Mouse (Mus musculus) activated CD4-positive, CD25-positive, alpha-beta regulatory T cell, adult 9 weeks (primary cell): ENCODE measurements around the gene Cct3. TPM values are rescaled to one million over a fixed set of nuclear protein-coding genes. Genes with fewer than 3 reads are reported as not detected.

Source experiments
- polyA plus RNA-seq: library from polyadenylated mRNA; unstranded; fragments of 100-300 nt; shearing (Covaris generic); gene quantifications from one replicate; pipeline ENCODE4 v1.2.1, GENCODE M21; 2017

The Cct3 gene
- polyA plus RNA-seq = 376 TPM

GRCm38 (mm10) chr3:88296561-88297318 is at the start of gene Cct3, which contains the start of gene Tsacc:
TSS of gene Cct3 (plus strand) at chr3:88297116.
TSS of gene Tsacc (minus strand) at chr3:88296999.

GRCm38 (mm10) chr3:88254268-88254926 is 42.5 kb upstream of the Cct3 start, which contains the start of gene Rhbg:
TSS of gene Rhbg (minus strand) at chr3:88254709.

GRCm38 (mm10) chr3:88287110-88287509 is 9.8 kb upstream of the Cct3 start, which contains the start of gene Gm38392:
TSS of gene Gm38392 (minus strand) at chr3:88287210.

GRCm38 (mm10) chr3:88324951-88325405 is 28.1 kb downstream of the Cct3 start, which contains the start of gene Glmp:
TSS of gene Glmp (plus strand) at chr3:88325023.

GRCm38 (mm10) chr3:88336058-88337013 is 39.4 kb downstream of the Cct3 start, which contains the start of the genes Tmem79 and Smg5:
TSS of gene Tmem79 (minus strand) at chr3:88336148.
TSS of gene Smg5 (plus strand) at chr3:88336260.

GRCm38 (mm10) chr3:88364337-88364736 is 67.4 kb downstream of the Cct3 start, which contains the start of gene Paqr6:
TSS of gene Paqr6 (plus strand) at chr3:88364584.

Other genes starting within 250 kb of the Cct3 start
- 102 TPM for gene Naxe, start 238.6 kb upstream of the Cct3 start, polyA plus RNA-seq
- gene Ttc24, start 218.8 kb upstream of the Cct3 start, polyA plus RNA-seq = not detected
- 0.97 TPM for gene Iqgap3, start 215.1 kb upstream of the Cct3 start, polyA plus RNA-seq
- gene Mef2d, start 154.7 kb upstream of the Cct3 start, polyA plus RNA-seq = 27.2 TPM
- not detected for gene Rhbg, start 42.4 kb upstream of the Cct3 start, polyA plus RNA-seq
- not detected for gene Gm38392, start 9.9 kb upstream of the Cct3 start, polyA plus RNA-seq
- gene Tsacc, start 117 bp upstream of the Cct3 start, polyA plus RNA-seq = 11.0 TPM
- 422 TPM for gene Glmp, start 27.9 kb downstream of the Cct3 start, polyA plus RNA-seq
- gene Tmem79, start 39.0 kb downstream of the Cct3 start, polyA plus RNA-seq = 1.4 TPM
- gene Smg5, start 39.1 kb downstream of the Cct3 start, polyA plus RNA-seq = 53.1 TPM
- not detected for gene Paqr6, start 67.5 kb downstream of the Cct3 start, polyA plus RNA-seq
- gene Bglap3, start 75.6 kb downstream of the Cct3 start, polyA plus RNA-seq = not detected
- gene Bglap2, start 81.6 kb downstream of the Cct3 start, polyA plus RNA-seq = not detected
- not detected for gene Bglap, start 87.3 kb downstream of the Cct3 start, polyA plus RNA-seq
- gene Pmf1, start 113.2 kb downstream of the Cct3 start, polyA plus RNA-seq = 34.7 TPM
- gene Slc25a44, start 128.0 kb downstream of the Cct3 start, polyA plus RNA-seq = 21.2 TPM
- gene Sema4a, start 164.1 kb downstream of the Cct3 start, polyA plus RNA-seq = 33.9 TPM
- 12.2 TPM for gene Lmna, start 212.8 kb downstream of the Cct3 start, polyA plus RNA-seq
- gene Mex3a, start 235.3 kb downstream of the Cct3 start, polyA plus RNA-seq = 0.26 TPM